Mouse (Mus musculus) olfactory bulb, adult 2 months (tissue): ENCODE measurements around the gene 1700102P08Rik. TPM values are rescaled to one million over a fixed set of nuclear protein-coding genes. Genes with fewer than 3 reads are reported as not detected.

Experiments
- H3K27ac ChIP-seq: fragments of 200-500 bp; 2 replicates; pipeline ENCODE4 v1.5.1; 2012; ENCODE audit warnings: low read depth, low read length; ENCODE audit not compliant: insufficient read depth
- H3K4me1 ChIP-seq: fragments of 200-500 bp; 2 replicates; pipeline ENCODE4 v1.6.1; 2012; ENCODE audit warnings: low read length; ENCODE audit not compliant: control insufficient read depth, insufficient read depth
- H3K4me3 ChIP-seq: fragments of 200-500 bp; 2 replicates; pipeline ENCODE4 v1.5.1; 2012; ENCODE audit warnings: mild to moderate bottlenecking, low read depth, low read length, moderate library complexity; ENCODE audit not compliant: insufficient read depth
- CTCF ChIP-seq: fragments of 200-500 bp; IDR thresholded peaks from 2 replicates; pipeline ENCODE4 v1.5.1; 2012; ENCODE audit warnings: low read depth, mild to moderate bottlenecking, low read length, moderate library complexity; ENCODE audit not compliant: insufficient read depth
- POLR2A ChIP-seq: fragments of 200-500 bp; IDR thresholded peaks from 2 replicates; pipeline ENCODE4 v1.6.1; 2012; ENCODE audit warnings: mild to moderate bottlenecking, low read depth, low read length, moderate library complexity; ENCODE audit not compliant: insufficient read depth
- WGBS: fragments of 180-500 bp; shearing (Covaris S2); methylation state at CpG from one replicate; pipeline ENCODE4 v1.1.7; 2018; 5-methylcytosine and 5-hydroxymethylcytosine counted together
- polyA plus RNA-seq: library from polyadenylated mRNA; stranded (reverse); fragments of >200 nt; gene quantifications from 2 replicates; pipeline ENCODE4 v1.2.4, GENCODE M21; 2012; ENCODE audit warnings: low replicate concordance; ENCODE audit not compliant: missing spikeins, insufficient read depth, insufficient read length

The 1700102P08Rik gene
- polyA plus RNA-seq, 1 experiment = not detected

- no peak for TF ChIP-seq CTCF
- TF ChIP-seq POLR2A = no peak
- peaks cover 25% of the 10 kb centered on the region for H3K4me1 ChIP-seq
- WGBS = 32% methylated on average over 5 of the region's 5 CpGs
- H3K27ac ChIP-seq = peak overlapping the region; percentile 82
- H3K4me3 ChIP-seq = no peak overlapping the region
These were observed 47.9 kb downstream of the 1700102P08Rik start for GRCm38 (mm10) chr9:108440485-108440884.

- peaks cover 22% of the 10 kb centered on the region for H3K4me1 ChIP-seq
- H3K27ac ChIP-seq = peak overlapping the region; percentile 90
- no peak overlapping the region for H3K4me3 ChIP-seq
- 28% methylated on average over 11 of the region's 11 CpGs for WGBS
- TF ChIP-seq POLR2A (no peak), CTCF (no peak)
These were observed 48.8 kb downstream of the 1700102P08Rik start for GRCm38 (mm10) chr9:108441236-108441919.

DNA sequence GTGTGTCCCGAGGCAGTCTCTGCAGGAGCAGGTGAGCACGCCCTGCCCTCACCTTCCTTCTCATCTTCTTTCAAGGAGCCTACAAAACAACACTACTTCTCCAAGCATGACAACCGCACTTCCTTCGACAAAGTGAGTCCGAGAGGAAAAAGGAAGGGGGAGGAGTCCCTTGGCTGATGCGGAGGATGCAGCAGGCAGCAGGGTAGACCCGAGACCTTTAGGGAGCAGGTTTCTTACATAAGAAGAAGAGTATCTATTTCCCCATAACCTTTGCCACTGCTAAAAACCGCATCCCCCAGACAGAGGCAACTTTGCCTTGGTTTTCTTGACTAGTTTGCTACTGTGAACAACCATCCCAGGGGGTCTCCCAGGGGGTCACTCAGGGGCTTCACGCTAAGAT lies 52.5 kb downstream of the 1700102P08Rik start:
- no peak overlapping the region for H3K27ac ChIP-seq
- TF ChIP-seq CTCF = no peak
- TF ChIP-seq POLR2A = no peak
- WGBS = 71% methylated on average over 9 of the region's 9 CpGs
- peaks cover 28% of the 10 kb centered on the region for H3K4me1 ChIP-seq
- no peak overlapping the region for H3K4me3 ChIP-seq

DNA sequence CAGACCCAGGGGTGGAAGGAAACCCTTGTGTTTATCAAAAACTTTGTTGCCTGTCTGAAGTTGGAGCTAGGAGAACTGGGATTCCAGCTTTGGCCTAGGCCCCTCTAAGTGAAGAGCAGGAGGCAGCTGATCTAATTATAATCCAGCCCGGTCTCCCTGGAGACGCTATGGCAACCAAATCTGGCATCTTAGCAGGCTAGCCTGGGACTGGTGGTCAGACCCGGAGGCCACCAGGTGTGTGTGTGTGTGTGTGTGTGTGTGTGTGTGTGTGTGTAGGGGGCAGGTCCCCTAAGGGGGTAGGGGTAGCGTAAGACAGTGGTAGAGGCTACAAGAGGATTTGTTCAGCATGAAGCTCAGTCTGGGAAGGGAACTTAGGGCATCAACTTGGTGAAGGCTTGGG lies 57.3 kb downstream of the 1700102P08Rik start:
- TF ChIP-seq CTCF = no peak
- no peak for TF ChIP-seq POLR2A
- Histone ChIP-seq H3K27ac (peak overlapping the region; percentile 97), H3K4me3 (peak overlapping the region; percentile 38), H3K4me1 (peaks cover 38% of the 10 kb centered on the region)
- WGBS = 6% methylated on average over 4 of the region's 4 CpGs

DNA sequence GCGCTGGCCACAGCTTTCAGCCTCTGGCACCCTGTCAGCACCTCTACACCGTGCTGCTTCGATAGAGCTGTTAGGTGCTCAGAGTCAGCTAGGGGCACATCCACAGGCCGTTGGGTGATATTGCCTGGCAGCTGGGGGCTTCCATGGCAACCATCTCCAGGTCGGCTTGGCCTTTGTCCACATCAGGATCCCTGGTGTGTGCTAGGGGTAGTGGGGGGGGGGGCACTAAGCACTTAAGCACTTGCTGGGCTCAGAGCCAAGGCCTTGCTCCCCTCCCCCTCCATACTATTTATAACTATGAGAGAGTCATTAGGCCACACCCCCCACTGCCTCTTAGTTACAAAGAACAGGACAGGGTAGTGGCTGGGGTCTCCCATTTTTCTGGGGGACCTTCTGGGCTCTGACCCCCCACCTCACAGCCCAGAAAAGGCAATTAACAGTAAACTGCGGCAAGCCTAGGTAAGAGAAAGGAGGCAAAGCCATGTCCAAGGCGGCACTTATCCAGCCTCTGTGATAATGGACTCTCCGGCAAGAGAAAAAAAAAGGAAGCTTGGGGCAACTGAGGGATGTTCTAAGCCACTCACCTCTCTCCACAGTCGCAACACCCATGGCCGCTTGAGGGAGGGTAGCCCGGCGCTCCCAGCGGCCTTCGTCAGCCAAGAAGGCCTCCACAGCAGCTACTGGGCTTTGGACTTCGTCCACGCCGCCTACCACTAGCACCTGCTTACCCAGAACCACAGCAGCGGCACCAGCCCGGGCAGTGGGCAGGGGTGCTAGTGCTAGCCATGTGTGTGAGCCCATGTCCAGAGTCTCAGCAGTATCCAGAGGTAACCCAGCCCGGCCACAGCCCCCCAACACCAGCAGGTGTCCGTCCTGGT lies 57.9 kb downstream of the 1700102P08Rik start:
- Histone ChIP-seq H3K4me1 (peaks cover 38% of the 10 kb centered on the region), H3K27ac (peak overlapping the region; percentile 97), H3K4me3 (peak overlapping the region; percentile 38)
- TF ChIP-seq POLR2A (no peak), CTCF (no peak)
- WGBS = 29% methylated on average over 21 of the region's 21 CpGs

DNA sequence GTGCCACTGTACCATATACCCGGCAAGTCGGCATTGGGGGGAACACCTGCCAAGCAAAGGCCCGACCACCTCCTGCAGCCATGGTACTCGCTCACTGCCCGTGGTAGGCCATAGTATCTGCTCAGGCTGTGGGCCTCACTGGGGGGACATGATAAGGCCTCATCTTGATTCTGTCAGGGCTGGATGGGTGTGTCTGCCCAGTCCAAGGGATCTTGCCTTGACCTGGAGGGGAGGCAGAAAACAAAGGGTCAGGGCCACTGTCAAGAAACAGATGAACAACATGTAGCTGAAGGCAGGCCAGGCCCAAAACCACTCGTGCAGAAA lies 58.5 kb downstream of the 1700102P08Rik start:
- peak overlapping the region; percentile 38 for H3K4me3 ChIP-seq
- H3K4me1 ChIP-seq = peaks cover 38% of the 10 kb centered on the region
- peak overlapping the region; percentile 97 for H3K27ac ChIP-seq
- WGBS = 64% methylated on average over 6 of the region's 6 CpGs
- TF ChIP-seq CTCF = no peak
- no peak for TF ChIP-seq POLR2A

DNA sequence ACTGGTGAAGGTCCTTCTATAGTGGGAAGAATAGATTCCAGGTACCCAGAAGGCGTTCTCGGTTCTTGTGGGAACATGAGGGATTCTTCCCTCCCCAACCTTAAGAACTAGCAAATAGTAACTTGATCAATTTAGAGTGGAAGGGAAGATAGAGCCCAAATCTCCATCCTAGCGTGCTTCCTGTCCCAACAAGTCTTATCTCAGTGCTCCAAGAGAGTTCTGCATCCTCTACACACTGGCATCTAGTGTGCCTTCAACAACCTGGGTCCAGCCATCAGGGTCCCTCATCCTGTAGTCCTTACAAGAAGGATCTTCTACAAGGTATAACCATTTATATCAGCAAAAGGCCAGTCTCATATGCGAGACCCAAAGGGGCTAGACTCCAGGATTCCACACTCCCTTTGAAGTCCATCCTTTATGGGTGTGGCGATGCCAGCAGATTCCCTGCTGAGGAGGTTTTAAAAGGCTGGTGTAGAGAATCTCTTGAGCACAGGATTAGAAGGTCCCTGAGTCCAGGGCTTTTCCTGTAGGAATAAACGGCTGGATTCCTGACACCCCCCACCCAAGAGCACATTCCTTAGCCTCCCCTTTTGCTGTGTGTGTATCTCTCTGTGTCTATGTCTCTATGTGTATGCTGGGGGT lies 59.0 kb downstream of the 1700102P08Rik start:
- H3K4me3 ChIP-seq = peak overlapping the region; percentile 70
- TF ChIP-seq CTCF = no peak
- no peak for TF ChIP-seq POLR2A
- 35% methylated on average over 6 of the region's 6 CpGs for WGBS
- H3K27ac ChIP-seq = peak overlapping the region; percentile 93
- H3K4me1 ChIP-seq = peaks cover 38% of the 10 kb centered on the region

GRCm38 (mm10) chr9:108452291-108452906 lies 59.8 kb downstream of the 1700102P08Rik start:
- no peak for TF ChIP-seq POLR2A
- TF ChIP-seq CTCF = peak; percentile 91
- under 1% methylated on average over 40 of the region's 40 CpGs for WGBS
- peak overlapping the region; percentile 93 for H3K27ac ChIP-seq
- H3K4me1 ChIP-seq = peaks cover 38% of the 10 kb centered on the region
- peak overlapping the region; percentile 70 for H3K4me3 ChIP-seq
